ENCODE assay signal across 8 mouse cellular contexts in the genomic region with DNA sequence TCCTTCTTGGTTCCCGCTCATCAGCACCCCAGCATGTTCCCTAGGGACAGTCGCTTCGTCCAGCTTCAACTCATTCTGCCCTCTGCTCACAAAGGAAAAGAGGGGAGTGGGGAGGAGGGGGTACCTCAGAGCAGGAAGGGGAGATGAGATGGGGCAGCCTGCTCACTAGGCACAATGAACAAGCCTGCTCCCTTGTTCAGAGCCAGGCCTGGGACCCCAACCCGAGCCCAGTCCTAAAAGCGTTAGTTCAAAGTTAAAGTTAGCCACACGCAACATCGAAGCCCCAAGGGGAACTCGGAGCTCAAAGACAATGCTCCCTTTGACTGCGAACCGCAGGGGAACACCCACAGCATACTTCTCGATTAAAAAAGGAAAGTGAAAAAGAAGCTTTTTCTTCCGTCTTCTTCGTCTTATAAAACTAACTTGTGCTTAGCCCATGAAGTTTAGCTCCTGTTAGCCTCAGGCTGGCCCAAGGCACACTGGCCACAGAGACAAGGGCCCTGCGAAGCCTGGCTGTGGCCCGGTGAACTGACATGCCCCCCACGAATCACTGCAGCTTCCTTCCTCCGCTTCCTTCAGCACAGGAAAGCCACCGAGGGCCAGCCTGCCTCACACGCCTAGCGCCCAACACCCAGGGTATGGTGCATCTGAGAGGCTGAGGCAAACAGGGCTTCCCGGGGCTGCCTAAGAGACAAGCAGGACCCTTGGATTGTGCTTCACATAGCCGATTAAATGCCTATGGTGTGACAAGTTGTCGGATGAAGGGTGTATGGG. TPM values are rescaled to one million over a fixed set of nuclear protein-coding genes. Genes with fewer than 3 reads are reported as not detected.
DNase-seq lines count a peak whose midpoint lies in the region; ATAC-seq and TF ChIP-seq lines count a peak whose summit lies in the region.

No protein-coding gene starts in this region.

- H3K36me3 ChIP-seq in liver, adult 2 months (ENCODE audit: control insufficient read depth, insufficient read depth, low read length) = no peaks in the 10 kb centered on the region
- no peaks in the 10 kb centered on the region for H3K36me3 ChIP-seq in embryonic facial prominence, embryonic 11.5 days (replicated peaks; ENCODE audit: control insufficient read depth, insufficient read depth, low read depth, low read length)
- H3K36me3 ChIP-seq in limb, embryonic 12.5 days = no peaks in the 10 kb centered on the region
- H3K36me3 ChIP-seq in stomach, embryonic 15.5 days = no peaks in the 10 kb centered on the region

- H3K79me2 ChIP-seq in liver, adult 2 months (ENCODE audit: control insufficient read depth, insufficient read depth, low read length) = no peaks in the 10 kb centered on the region

- no peak for DNase-seq in liver, adult 2 months (ENCODE audit: extremely low read depth, low read depth, low spot score)
- DNase-seq in liver = no peak
- no peak for DNase-seq in embryonic facial prominence, embryonic 11.5 days (ENCODE audit: low spot score)
- no peak for DNase-seq in cerebellum, adult 11-12 months
- no peak for DNase-seq in urinary bladder, postnatal 10 days (ENCODE audit: low spot score)
- no peak for DNase-seq in cerebellum, postnatal 14 days

- H3K9me3 ChIP-seq in embryonic facial prominence, embryonic 11.5 days (replicated peaks; ENCODE audit: control insufficient read depth, low read length) = no peaks in the 10 kb centered on the region
- H3K9me3 ChIP-seq in limb, embryonic 12.5 days = no peaks in the 10 kb centered on the region
- H3K9me3 ChIP-seq in stomach, embryonic 15.5 days = no peaks in the 10 kb centered on the region

- no peak for TF ChIP-seq CTCF in liver, adult 2 months (IDR thresholded peaks at IDR 0.05; ENCODE audit: low read depth, low read length)

- H3K4me1 ChIP-seq in liver, adult 2 months (ENCODE audit: control insufficient read depth, insufficient read depth, low read length) = peaks cover 3% of the 10 kb centered on the region; the same call in 1 of the 2 replicates
- H3K4me1 ChIP-seq in embryonic facial prominence, embryonic 11.5 days (ENCODE audit: control insufficient read depth, insufficient read depth, low read length) = peaks cover 10% of the 10 kb centered on the region
- peaks cover 61% of the 10 kb centered on the region for H3K4me1 ChIP-seq in limb, embryonic 12.5 days (replicated peaks)
- peaks cover 28% of the 10 kb centered on the region for H3K4me1 ChIP-seq in stomach, embryonic 15.5 days

- H3K27me3 ChIP-seq in liver, adult 2 months (ENCODE audit: control insufficient read depth, insufficient read depth, low read length) = no peaks in the 10 kb centered on the region
- peaks cover 2% of the 10 kb centered on the region; the same call in 1 of the 2 replicates for H3K27me3 ChIP-seq in embryonic facial prominence, embryonic 11.5 days (ENCODE audit: control insufficient read depth, insufficient read depth, low read length)
- H3K27me3 ChIP-seq in limb, embryonic 12.5 days = peaks cover 23% of the 10 kb centered on the region
- H3K27me3 ChIP-seq in stomach, embryonic 15.5 days (replicated peaks) = no peaks in the 10 kb centered on the region

- 65% methylated on average over 23 of the region's 23 CpGs for WGBS in liver, adult 2 months
- WGBS in embryonic facial prominence, embryonic 11.5 days = 29% methylated on average over 23 of the region's 23 CpGs
- 51% methylated on average over 23 of the region's 23 CpGs for WGBS in limb, embryonic 12.5 days
- WGBS in stomach, embryonic 15.5 days = 62% methylated on average over 23 of the region's 23 CpGs

- H3K9ac ChIP-seq in liver, adult 2 months (ENCODE audit: low read depth, low read length) = no peak overlapping the region
- peak overlapping the region; percentile 18; the same call in 1 of the 2 replicates for H3K9ac ChIP-seq in embryonic facial prominence, embryonic 11.5 days (replicated peaks; ENCODE audit: low read length)
- no peak overlapping the region for H3K9ac ChIP-seq in limb, embryonic 12.5 days (replicated peaks)
- no peak overlapping the region for H3K9ac ChIP-seq in stomach, embryonic 15.5 days

- no peak overlapping the region for H3K27ac ChIP-seq in liver, adult 2 months (replicated peaks; ENCODE audit: insufficient read depth, low read depth, low read length)
- no peak overlapping the region for H3K27ac ChIP-seq in embryonic facial prominence, embryonic 11.5 days (replicated peaks; ENCODE audit: low read depth, low read length)
- H3K27ac ChIP-seq in limb, embryonic 12.5 days = peak overlapping the region; percentile 62
- no peak overlapping the region for H3K27ac ChIP-seq in stomach, embryonic 15.5 days

- H3K4me2 ChIP-seq in embryonic facial prominence, embryonic 11.5 days (ENCODE audit: low read depth, low read length) = no peak overlapping the region
- no peak overlapping the region for H3K4me2 ChIP-seq in limb, embryonic 12.5 days
- 0 out of 2 replicates have a peak overlapping the region, but pooled peaks have one; percentile 8 for H3K4me2 ChIP-seq in stomach, embryonic 15.5 days

- TF ChIP-seq POLR2A in liver, adult 2 months (IDR thresholded peaks at IDR 0.05; ENCODE audit: extremely low read depth, insufficient read depth, low read length) = no peak

- no peak for ATAC-seq in embryonic facial prominence, embryonic 11.5 days (replicated peaks; ENCODE audit: insufficient number of reproducible peaks, low FRiP score, low TSS enrichment, low read depth)
- no peak for ATAC-seq in limb, embryonic 12.5 days (ENCODE audit: insufficient number of reproducible peaks, insufficient read depth, low FRiP score, low TSS enrichment, low read depth)
- no peak for ATAC-seq in stomach, embryonic 15.5 days (ENCODE audit: insufficient read depth, low FRiP score, low read depth)

- peak overlapping the region; percentile 5; the same call in 1 of the 2 replicates for H3K4me3 ChIP-seq in liver, adult 2 months (ENCODE audit: insufficient read depth, low read depth, low read length)
- H3K4me3 ChIP-seq in embryonic facial prominence, embryonic 11.5 days (ENCODE audit: low read depth, low read length) = no peak overlapping the region
- H3K4me3 ChIP-seq in limb, embryonic 12.5 days (replicated peaks) = no peak overlapping the region
- no peak overlapping the region for H3K4me3 ChIP-seq in stomach, embryonic 15.5 days (replicated peaks)

RNA-seq across cellular contexts. Expression of a gene that starts 45.4 kb away (rescaled TPM):
- 0.09 and 0.13 TPM in 2 replicates for total RNA-seq in liver, adult 2 months (2014; rRNA removed)
- polyA plus RNA-seq in liver, adult 2 months (2012; rRNA removed) = 0.10 and 0.20 TPM in 2 replicates
- 0.87 and 1.1 TPM in 2 replicates for polyA plus RNA-seq in embryonic facial prominence, embryonic 11.5 days (2014; fragmentation: Nextera tagmentation; extraction: Ambion mirVana)
- polyA plus RNA-seq in limb, embryonic 12.5 days (2016; fragmentation: Nextera tagmentation; extraction: Ambion mirVana) = 5.3 and 5.5 TPM in 2 replicates
- 3.6 and 3.9 TPM in 2 replicates for polyA plus RNA-seq in stomach, embryonic 15.5 days (2015; fragmentation: Nextera tagmentation; extraction: Ambion mirVana)
